Mouse (Mus musculus): ENCODE results near the gene Emx1. TPM values are rescaled to one million over a fixed set of nuclear protein-coding genes. Genes with fewer than 3 reads are reported as not detected.

Emx1 gene
- polyA plus RNA-seq, 1 experiment: not detected

GRCm38 (mm10) chr6:85188256-85189110 lies 1.2 kb downstream of the Emx1 start:
- H3K27ac ChIP-seq (ENCODE audit: control insufficient read depth, insufficient read depth, low read depth, low read length, poor library complexity): no peak overlapping the region
- TF ChIP-seq CTCF (IDR thresholded peaks at IDR 0.05; ENCODE audit: control insufficient read depth, insufficient read depth, low read length) (no peak), POLR2A (IDR thresholded peaks at IDR 0.05; ENCODE audit: borderline replicate concordance, control insufficient read depth, low read depth, low read length) (no peak)
- H3K4me1 ChIP-seq (ENCODE audit: control insufficient read depth, insufficient read depth, low read length): no peaks in the 10 kb centered on the region
- H3K4me3 ChIP-seq (replicated peaks; ENCODE audit: control insufficient read depth, low read depth, low read length): no peak overlapping the region
- 8% methylated on average over 39 of the region's 39 CpGs for WGBS

- TF ChIP-seq POLR2A (IDR thresholded peaks at IDR 0.05; ENCODE audit: borderline replicate concordance, control insufficient read depth, low read depth, low read length): no peak
- no peak for TF ChIP-seq CTCF (IDR thresholded peaks at IDR 0.05; ENCODE audit: control insufficient read depth, insufficient read depth, low read length)
- WGBS: 13% methylated on average over 14 of the region's 14 CpGs
- Histone ChIP-seq H3K4me3 (replicated peaks; ENCODE audit: control insufficient read depth, low read depth, low read length) (no peak overlapping the region), H3K27ac (ENCODE audit: control insufficient read depth, insufficient read depth, low read depth, low read length, poor library complexity) (no peak overlapping the region), H3K4me1 (ENCODE audit: control insufficient read depth, insufficient read depth, low read length) (no peaks in the 10 kb centered on the region)
Observed at GRCm38 (mm10) chr6:85189361-85189760, 2.1 kb downstream of the Emx1 start.

GRCm38 (mm10) chr6:85189911-85190591 lies 2.8 kb downstream of the Emx1 start:
- 2% methylated on average over 52 of the region's 52 CpGs for WGBS
- TF ChIP-seq CTCF (IDR thresholded peaks at IDR 0.05; ENCODE audit: control insufficient read depth, insufficient read depth, low read length) (no peak), POLR2A (IDR thresholded peaks at IDR 0.05; ENCODE audit: borderline replicate concordance, control insufficient read depth, low read depth, low read length) (no peak)
- Histone ChIP-seq H3K4me1 (ENCODE audit: control insufficient read depth, insufficient read depth, low read length) (no peaks in the 10 kb centered on the region), H3K4me3 (replicated peaks; ENCODE audit: control insufficient read depth, low read depth, low read length) (no peak overlapping the region), H3K27ac (ENCODE audit: control insufficient read depth, insufficient read depth, low read depth, low read length, poor library complexity) (no peak overlapping the region)

- TF ChIP-seq POLR2A (IDR thresholded peaks at IDR 0.05; ENCODE audit: borderline replicate concordance, control insufficient read depth, low read depth, low read length): no peak
- no peak for TF ChIP-seq CTCF (IDR thresholded peaks at IDR 0.05; ENCODE audit: control insufficient read depth, insufficient read depth, low read length)
- Histone ChIP-seq H3K27ac (ENCODE audit: control insufficient read depth, insufficient read depth, low read depth, low read length, poor library complexity) (no peak overlapping the region), H3K4me3 (replicated peaks; ENCODE audit: control insufficient read depth, low read depth, low read length) (no peak overlapping the region), H3K4me1 (ENCODE audit: control insufficient read depth, insufficient read depth, low read length) (no peaks in the 10 kb centered on the region)
- WGBS: 6% methylated on average over 13 of the region's 13 CpGs
Observed at GRCm38 (mm10) chr6:85190671-85191070, 3.4 kb downstream of the Emx1 start.

- H3K4me3 ChIP-seq (replicated peaks; ENCODE audit: control insufficient read depth, low read depth, low read length): no peak overlapping the region
- TF ChIP-seq POLR2A (IDR thresholded peaks at IDR 0.05; ENCODE audit: borderline replicate concordance, control insufficient read depth, low read depth, low read length): no peak
- H3K4me1 ChIP-seq (ENCODE audit: control insufficient read depth, insufficient read depth, low read length): no peaks in the 10 kb centered on the region
- H3K27ac ChIP-seq (ENCODE audit: control insufficient read depth, insufficient read depth, low read depth, low read length, poor library complexity): no peak overlapping the region
- 33% methylated on average over 9 of the region's 9 CpGs for WGBS
Observed at GRCm38 (mm10) chr6:85191751-85192440, 4.7 kb downstream of the Emx1 start.

GRCm38 (mm10) chr6:85193381-85194318 lies 6.4 kb downstream of the Emx1 start:
- H3K27ac ChIP-seq (ENCODE audit: control insufficient read depth, insufficient read depth, low read depth, low read length, poor library complexity): no peak overlapping the region
- WGBS: 8% methylated on average over 29 of the region's 29 CpGs

GRCm38 (mm10) chr6:85197951-85198350 lies 10.7 kb downstream of the Emx1 start:
- TF ChIP-seq CTCF (IDR thresholded peaks at IDR 0.05; ENCODE audit: control insufficient read depth, insufficient read depth, low read length) (no peak), POLR2A (IDR thresholded peaks at IDR 0.05; ENCODE audit: borderline replicate concordance, control insufficient read depth, low read depth, low read length) (no peak)
- Histone ChIP-seq H3K4me3 (replicated peaks; ENCODE audit: control insufficient read depth, low read depth, low read length) (no peak overlapping the region), H3K4me1 (ENCODE audit: control insufficient read depth, insufficient read depth, low read length) (no peaks in the 10 kb centered on the region), H3K27ac (ENCODE audit: control insufficient read depth, insufficient read depth, low read depth, low read length, poor library complexity) (no peak overlapping the region)
- WGBS: 58% methylated on average over 2 of the region's 2 CpGs

More at GRCm38 (mm10) chr6:85193381-85194318, 6.4 kb downstream of the Emx1 start:
- TF ChIP-seq CTCF (IDR thresholded peaks at IDR 0.05; ENCODE audit: control insufficient read depth, insufficient read depth, low read length) (no peak), POLR2A (IDR thresholded peaks at IDR 0.05; ENCODE audit: borderline replicate concordance, control insufficient read depth, low read depth, low read length) (no peak)
- no peaks in the 10 kb centered on the region for H3K4me1 ChIP-seq (ENCODE audit: control insufficient read depth, insufficient read depth, low read length)
- H3K4me3 ChIP-seq (replicated peaks; ENCODE audit: control insufficient read depth, low read depth, low read length): no peak overlapping the region
